Mouse (Mus musculus) erythroblast, embryonic 14.5 days (primary cell): Measurements from ENCODE around the gene Eva1c.

Experiments used
- GATA1 ChIP-seq: IDR thresholded peaks from 2 replicates; pipeline ENCODE4 v1.6.1; 2012; ENCODE audit warnings: low read length, inconsistent platforms, mixed read lengths
- TAL1 ChIP-seq: IDR thresholded peaks from 3 replicates; pipeline ENCODE4 v1.6.1; 2012; ENCODE audit warnings: low read length, inconsistent platforms, mixed read lengths

DNA sequence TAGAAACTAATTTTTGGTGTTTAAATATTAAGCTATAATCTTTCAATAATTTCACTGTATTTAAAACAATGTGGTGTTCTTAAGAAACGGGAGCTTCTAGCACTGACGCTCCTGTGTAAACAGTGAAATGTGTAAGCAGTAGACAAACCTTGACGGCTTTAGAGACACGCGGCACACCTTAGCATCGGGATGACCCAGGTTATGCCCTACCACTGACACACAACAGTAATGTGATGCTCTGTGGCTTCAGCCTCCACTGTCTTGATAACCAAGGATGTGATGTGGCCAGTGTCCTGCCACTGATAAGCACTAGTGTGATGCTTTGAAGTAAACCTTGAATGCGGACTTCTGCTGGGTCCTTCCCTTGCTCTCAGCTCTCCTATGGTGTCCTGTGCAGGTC, 114.7 kb downstream of the Eva1c start:
- no peak for TF ChIP-seq GATA1
- TF ChIP-seq TAL1 = no peak
